Mouse (Mus musculus) liver, embryonic 16.5 days (tissue): ENCODE data around the gene Ccdc138. TPM values are rescaled to one million over a fixed set of nuclear protein-coding genes. Genes with fewer than 3 reads are reported as not detected.

Experiments
- ATAC-seq: fragments of 200-750 bp; cut with Nextera tagmentation; 2 replicates; pipeline ENCODE4 v1.8.0; 2017; ENCODE audit warnings: low read depth, mild to moderate bottlenecking, moderate number of reproducible peaks, moderate library complexity
- H3K27ac ChIP-seq: fragments of 300-500 bp; sonication (generic); 2 replicates; pipeline ENCODE4 v1.5.1; 2014; ENCODE audit warnings: mild to moderate bottlenecking, low read length
- H3K27me3 ChIP-seq: fragments of 300-500 bp; sonication (generic); 2 replicates; pipeline ENCODE4 v1.6.1; 2014; ENCODE audit warnings: low read depth, low read length, mixed read lengths; ENCODE audit not compliant: control insufficient read depth, insufficient read depth
- H3K36me3 ChIP-seq: fragments of 300-500 bp; sonication (generic); 2 replicates; pipeline ENCODE4 v1.6.1; 2014; ENCODE audit warnings: mild to moderate bottlenecking; ENCODE audit not compliant: control insufficient read depth, insufficient read depth
- H3K4me1 ChIP-seq: fragments of 300-500 bp; sonication (generic); 2 replicates; pipeline ENCODE4 v1.6.1; 2014; ENCODE audit warnings: low read depth, low read length, mixed read lengths; ENCODE audit not compliant: control insufficient read depth
- H3K4me2 ChIP-seq: fragments of 300-500 bp; sonication (generic); 2 replicates; pipeline ENCODE4 v1.6.1; 2014; ENCODE audit warnings: low read depth, low read length, mixed read lengths
- H3K4me3 ChIP-seq: fragments of 300-500 bp; sonication (generic); 2 replicates; pipeline ENCODE4 v1.5.1; 2014; ENCODE audit warnings: low read depth, mild to moderate bottlenecking, low read length
- H3K9ac ChIP-seq: fragments of 300-500 bp; sonication (generic); 2 replicates; pipeline ENCODE4 v1.6.1; 2014; ENCODE audit warnings: low read depth, low read length
- H3K9me3 ChIP-seq: fragments of 300-500 bp; sonication (generic); replicated peaks from 2 replicates; pipeline ENCODE4 v1.6.1; 2016; ENCODE audit warnings: low read length; ENCODE audit not compliant: control insufficient read depth
- WGBS: fragments of 180-500 bp; shearing (Covaris S2); extraction: QIAGEN DNeasy Blood & Tissue Kit; methylation state at CpG from one replicate; pipeline ENCODE4 v1.1.7; 2014; ENCODE audit not compliant: insufficient replicate concordance; 5-methylcytosine and 5-hydroxymethylcytosine counted together
- polyA plus RNA-seq: library from polyadenylated mRNA; unstranded; fragments of >200 nt; fragmentation: Nextera tagmentation; extraction: Ambion mirVana; gene quantifications from 2 replicates; pipeline ENCODE4 v1.2.1, GENCODE M21; 2015

Ccdc138 gene
- polyA plus RNA-seq, 1 experiment from 2014 or later = 2.5 TPM

- no peaks in the 10 kb centered on the region for H3K4me1 ChIP-seq
- no peak overlapping the region for H3K4me2 ChIP-seq
- H3K27ac ChIP-seq = no peak overlapping the region
- no peaks in the 10 kb centered on the region for H3K9me3 ChIP-seq
- no peak for ATAC-seq
- H3K9ac ChIP-seq = no peak overlapping the region
- no peaks in the 10 kb centered on the region for H3K27me3 ChIP-seq
- WGBS = 61% methylated on average over 8 of the region's 8 CpGs
- H3K4me3 ChIP-seq = no peak overlapping the region
- no peaks in the 10 kb centered on the region for H3K36me3 ChIP-seq
Observed at GRCm38 (mm10) chr10:58554693-58555387, 57.1 kb downstream of the Ccdc138 start.

DNA sequence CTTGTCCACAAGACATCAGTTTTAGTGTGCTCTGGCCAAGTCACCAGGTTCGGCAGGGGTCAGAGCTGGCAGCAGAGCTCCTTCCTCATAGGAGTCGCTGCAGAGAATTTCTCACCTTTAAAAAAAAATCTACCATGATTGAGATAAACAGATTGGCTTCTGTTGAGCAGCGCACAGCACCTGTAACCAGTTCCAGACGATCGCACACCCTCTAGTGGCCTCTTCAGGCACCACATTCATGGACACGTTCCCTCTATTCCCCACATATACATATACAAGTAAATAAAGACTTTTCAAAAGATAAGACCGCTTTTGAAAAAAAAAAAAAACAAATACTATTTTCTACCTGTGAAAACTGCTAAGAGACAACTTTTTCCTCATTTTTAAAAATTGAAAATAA is 61.4 kb downstream of the Ccdc138 start:
- no peak overlapping the region for H3K4me2 ChIP-seq
- H3K27me3 ChIP-seq = no peaks in the 10 kb centered on the region
- H3K4me1 ChIP-seq = no peaks in the 10 kb centered on the region
- H3K36me3 ChIP-seq = no peaks in the 10 kb centered on the region
- no peak overlapping the region for H3K9ac ChIP-seq
- H3K9me3 ChIP-seq = no peaks in the 10 kb centered on the region
- no peak overlapping the region for H3K27ac ChIP-seq
- ATAC-seq = no peak
- no peak overlapping the region for H3K4me3 ChIP-seq
- WGBS = 21% methylated on average over 7 of the region's 7 CpGs

GRCm38 (mm10) chr10:58559901-58560300 is 62.2 kb downstream of the Ccdc138 start:
- no peak overlapping the region for H3K9ac ChIP-seq
- 21% methylated on average over 3 of the region's 3 CpGs for WGBS
- H3K27me3 ChIP-seq = no peaks in the 10 kb centered on the region
- H3K4me3 ChIP-seq = no peak overlapping the region
- no peak overlapping the region for H3K4me2 ChIP-seq
- no peaks in the 10 kb centered on the region for H3K9me3 ChIP-seq
- no peaks in the 10 kb centered on the region for H3K4me1 ChIP-seq
- H3K36me3 ChIP-seq = no peaks in the 10 kb centered on the region
- H3K27ac ChIP-seq = no peak overlapping the region
- no peak for ATAC-seq

DNA sequence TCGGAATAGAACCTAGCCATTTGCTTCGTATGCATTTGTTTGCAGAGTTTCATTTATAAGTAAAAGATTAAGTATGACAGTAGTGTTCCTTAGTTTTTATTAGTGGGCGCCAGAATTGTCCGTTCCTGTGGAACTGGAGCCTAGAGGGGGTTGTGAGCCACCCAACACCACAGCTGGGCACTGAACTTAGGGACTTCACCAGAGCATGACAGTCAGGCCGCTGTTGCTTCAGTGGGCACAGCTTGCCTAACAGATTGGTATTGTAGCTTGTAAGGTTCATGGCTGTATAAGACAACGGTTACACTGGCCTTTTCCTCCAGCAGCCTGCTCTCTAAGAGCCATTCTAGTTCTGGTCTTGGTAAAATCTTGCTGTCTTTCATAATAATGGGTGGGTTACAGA is 62.8 kb downstream of the Ccdc138 start:
- Histone ChIP-seq H3K9ac (no peak overlapping the region), H3K27ac (no peak overlapping the region), H3K4me2 (no peak overlapping the region), H3K4me3 (no peak overlapping the region), H3K36me3 (no peaks in the 10 kb centered on the region), H3K4me1 (no peaks in the 10 kb centered on the region), H3K27me3 (no peaks in the 10 kb centered on the region), H3K9me3 (no peaks in the 10 kb centered on the region)
- no peak for ATAC-seq
- 70% methylated on average over 6 of the region's 6 CpGs for WGBS

GRCm38 (mm10) chr10:58585427-58586223 is 87.9 kb downstream of the Ccdc138 start:
- no peak for ATAC-seq
- Histone ChIP-seq H3K9ac (no peak overlapping the region), H3K4me1 (no peaks in the 10 kb centered on the region), H3K4me2 (no peak overlapping the region), H3K27me3 (no peaks in the 10 kb centered on the region), H3K36me3 (no peaks in the 10 kb centered on the region), H3K4me3 (no peak overlapping the region), H3K27ac (no peak overlapping the region), H3K9me3 (no peaks in the 10 kb centered on the region)
- WGBS = 55% methylated on average over 5 of the region's 5 CpGs

GRCm38 (mm10) chr10:58594486-58594885 is 96.7 kb downstream of the Ccdc138 start:
- Histone ChIP-seq H3K4me2 (no peak overlapping the region), H3K9ac (no peak overlapping the region), H3K27ac (no peak overlapping the region), H3K4me3 (no peak overlapping the region), H3K9me3 (no peaks in the 10 kb centered on the region), H3K27me3 (no peaks in the 10 kb centered on the region), H3K36me3 (no peaks in the 10 kb centered on the region), H3K4me1 (no peaks in the 10 kb centered on the region)
- 56% methylated on average over 3 of the region's 3 CpGs for WGBS
- no peak for ATAC-seq

- WGBS = 58% methylated on average over 3 of the region's 3 CpGs
- Histone ChIP-seq H3K36me3 (no peaks in the 10 kb centered on the region), H3K4me3 (no peak overlapping the region), H3K27ac (no peak overlapping the region), H3K9me3 (no peaks in the 10 kb centered on the region), H3K27me3 (no peaks in the 10 kb centered on the region), H3K9ac (no peak overlapping the region), H3K4me2 (no peak overlapping the region), H3K4me1 (no peaks in the 10 kb centered on the region)
- no peak for ATAC-seq
Observed at GRCm38 (mm10) chr10:58595197-58595596, 97.4 kb downstream of the Ccdc138 start.

GRCm38 (mm10) chr10:58595821-58596220 is 98.1 kb downstream of the Ccdc138 start:
- H3K4me2 ChIP-seq = no peak overlapping the region
- H3K36me3 ChIP-seq = no peaks in the 10 kb centered on the region
- H3K9ac ChIP-seq = no peak overlapping the region
- 60% methylated on average over 5 of the region's 5 CpGs for WGBS
- H3K9me3 ChIP-seq = no peaks in the 10 kb centered on the region
- no peak overlapping the region for H3K4me3 ChIP-seq
- no peaks in the 10 kb centered on the region for H3K27me3 ChIP-seq
- H3K4me1 ChIP-seq = no peaks in the 10 kb centered on the region
- no peak overlapping the region for H3K27ac ChIP-seq
- no peak for ATAC-seq

DNA sequence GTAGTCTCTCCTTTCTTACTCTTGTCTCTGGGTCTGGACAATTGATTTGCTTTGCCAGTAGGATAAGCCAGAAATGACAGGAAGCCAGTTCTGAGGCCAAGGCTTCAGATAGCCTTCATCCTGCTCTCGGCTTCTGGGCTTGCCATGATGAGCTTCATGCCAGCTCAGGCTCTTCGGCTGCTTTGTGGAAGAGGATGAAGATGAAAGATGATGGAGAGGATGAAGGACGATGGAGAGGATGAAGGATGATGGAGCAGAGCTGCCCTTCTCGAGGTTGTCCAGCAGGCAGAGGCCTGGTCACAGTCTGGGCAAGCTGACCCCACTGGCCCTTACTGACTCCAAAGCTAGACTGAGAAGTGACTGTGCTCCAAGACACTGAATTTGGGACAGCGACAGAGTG is 102.4 kb downstream of the Ccdc138 start:
- no peaks in the 10 kb centered on the region for H3K27me3 ChIP-seq
- H3K9me3 ChIP-seq = no peaks in the 10 kb centered on the region
- no peak overlapping the region for H3K4me3 ChIP-seq
- no peak overlapping the region for H3K4me2 ChIP-seq
- H3K4me1 ChIP-seq = no peaks in the 10 kb centered on the region
- no peaks in the 10 kb centered on the region for H3K36me3 ChIP-seq
- H3K9ac ChIP-seq = no peak overlapping the region
- WGBS = 54% methylated on average over 5 of the region's 5 CpGs
- ATAC-seq = no peak
- H3K27ac ChIP-seq = no peak overlapping the region
